Mouse (Mus musculus): Measurements from ENCODE around the gene Scg5. TPM values are rescaled to one million over a fixed set of nuclear protein-coding genes. Genes with fewer than 3 reads are reported as not detected.

Gene Scg5
- polyA plus RNA-seq, 1 experiment from 2014 or later: 2.0 TPM

- 0% methylated on average over 2 of the region's 2 CpGs for WGBS
- H3K4me3 ChIP-seq (ENCODE audit: low read depth, low read length): no peak overlapping the region
- TF ChIP-seq EP300 (IDR thresholded peaks at IDR 0.05): no peak
- TF ChIP-seq CTCF (IDR thresholded peaks at IDR 0.05): peak; percentile 86
- ATAC-seq (no peak), DNase-seq (ENCODE audit: low spot score) (peak; percentile 78)
- H3K27me3 ChIP-seq (replicated peaks; ENCODE audit: insufficient read depth, low read length): no peaks in the 10 kb centered on the region
- no peak overlapping the region for H3K4me2 ChIP-seq (replicated peaks; ENCODE audit: low read depth, low read length)
- no peak overlapping the region for H3K9ac ChIP-seq (replicated peaks; ENCODE audit: low read depth)
- H3K27ac ChIP-seq (ENCODE audit: low read length): no peak overlapping the region
- H3K36me3 ChIP-seq (ENCODE audit: insufficient read depth, low read length): no peaks in the 10 kb centered on the region
- H3K4me1 ChIP-seq (ENCODE audit: insufficient read depth, low read depth, low read length): no peaks in the 10 kb centered on the region; the same call in 1 of the 2 replicates
- H3K9me3 ChIP-seq (ENCODE audit: low read length): no peaks in the 10 kb centered on the region
Observed at GRCm38 (mm10) chr2:113823909-113824308, 5.0 kb downstream of the Scg5 start.

GRCm38 (mm10) chr2:113822367-113822766, 6.6 kb downstream of the Scg5 start:
- no peaks in the 10 kb centered on the region for H3K9me3 ChIP-seq (ENCODE audit: low read length)
- no peaks in the 10 kb centered on the region for H3K27me3 ChIP-seq (replicated peaks; ENCODE audit: insufficient read depth, low read length)
- DNase-seq (ENCODE audit: low spot score): no peak
- TF ChIP-seq CTCF (IDR thresholded peaks at IDR 0.05): no peak
- no peaks in the 10 kb centered on the region for H3K36me3 ChIP-seq (ENCODE audit: insufficient read depth, low read length)
- H3K9ac ChIP-seq (replicated peaks; ENCODE audit: low read depth): no peak overlapping the region
- no peak overlapping the region for H3K4me3 ChIP-seq (ENCODE audit: low read depth, low read length)
- 89% methylated on average over 8 of the region's 8 CpGs for WGBS
- H3K27ac ChIP-seq (ENCODE audit: low read length): no peak overlapping the region
- H3K4me2 ChIP-seq (replicated peaks; ENCODE audit: low read depth, low read length): no peak overlapping the region
- no peaks in the 10 kb centered on the region for H3K4me1 ChIP-seq (ENCODE audit: insufficient read depth, low read depth, low read length)
- ATAC-seq: no peak

GRCm38 (mm10) chr2:113821176-113821734, 7.7 kb downstream of the Scg5 start:
- TF ChIP-seq CTCF (IDR thresholded peaks at IDR 0.05) (no peak), EP300 (IDR thresholded peaks at IDR 0.05) (no peak)
- Histone ChIP-seq H3K4me2 (replicated peaks; ENCODE audit: low read depth, low read length) (no peak overlapping the region), H3K36me3 (ENCODE audit: insufficient read depth, low read length) (no peaks in the 10 kb centered on the region), H3K9ac (replicated peaks; ENCODE audit: low read depth) (no peak overlapping the region), H3K4me1 (ENCODE audit: insufficient read depth, low read depth, low read length) (no peaks in the 10 kb centered on the region), H3K4me3 (ENCODE audit: low read depth, low read length) (no peak overlapping the region), H3K27ac (ENCODE audit: low read length) (no peak overlapping the region), H3K9me3 (ENCODE audit: low read length) (no peaks in the 10 kb centered on the region), H3K27me3 (replicated peaks; ENCODE audit: insufficient read depth, low read length) (no peaks in the 10 kb centered on the region)
- DNase-seq (ENCODE audit: low spot score) (no peak), ATAC-seq (no peak)
- 36% methylated on average over 12 of the region's 12 CpGs for WGBS

GRCm38 (mm10) chr2:113820117-113820516, 8.8 kb downstream of the Scg5 start:
- WGBS: 89% methylated on average over 15 of the region's 15 CpGs
- no peak overlapping the region for H3K27ac ChIP-seq (ENCODE audit: low read length)
- no peak for TF ChIP-seq CTCF (IDR thresholded peaks at IDR 0.05)
- TF ChIP-seq EP300 (IDR thresholded peaks at IDR 0.05): no peak

DNA sequence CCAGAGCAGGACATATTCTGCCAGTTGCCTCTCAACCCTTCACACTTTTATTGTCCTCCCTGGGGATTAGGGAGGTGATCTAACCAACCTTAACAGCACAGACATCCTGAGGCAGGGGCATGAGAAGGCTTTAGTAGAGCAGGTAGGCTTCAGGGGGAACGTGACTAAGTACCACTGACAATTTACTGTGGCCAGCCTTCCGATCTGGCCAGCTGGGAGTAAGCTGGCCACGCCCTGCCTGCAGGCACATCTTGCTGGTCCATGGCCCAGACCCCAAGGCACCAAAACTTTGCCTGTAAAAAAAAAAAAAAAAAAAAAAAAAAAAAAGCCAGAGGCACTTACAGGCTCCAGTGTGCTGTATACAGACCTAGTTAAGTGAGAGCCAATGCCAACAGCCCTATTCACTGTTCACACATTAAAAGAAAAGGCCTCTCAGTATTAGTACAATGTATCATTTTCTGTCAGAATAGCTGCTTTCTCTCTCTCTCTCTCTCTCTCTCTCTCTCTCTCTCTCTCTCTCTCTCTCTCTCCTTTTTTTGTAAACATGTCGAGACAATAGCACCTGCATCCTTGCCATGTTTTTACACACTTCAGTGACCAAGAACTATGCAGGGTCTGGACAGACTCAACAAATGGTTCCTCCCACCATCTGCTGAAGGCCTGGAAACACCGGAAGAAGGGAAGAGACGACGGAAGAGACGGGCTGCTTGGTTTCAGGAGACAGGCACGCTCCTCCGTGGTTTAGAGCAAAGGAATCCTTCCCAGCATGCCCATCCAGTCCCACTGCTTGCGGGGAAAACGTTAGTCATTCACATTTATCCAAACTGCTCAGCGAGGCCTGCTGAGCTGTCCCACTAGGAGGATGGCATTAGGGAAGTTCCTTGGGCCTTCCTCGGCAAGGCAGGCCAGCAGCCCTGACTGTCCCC, 11.0 kb downstream of the Scg5 start:
- no peaks in the 10 kb centered on the region for H3K27me3 ChIP-seq (replicated peaks; ENCODE audit: insufficient read depth, low read length)
- H3K36me3 ChIP-seq (ENCODE audit: insufficient read depth, low read length): no peaks in the 10 kb centered on the region
- no peak for DNase-seq (ENCODE audit: low spot score)
- no peak for ATAC-seq
- H3K4me3 ChIP-seq (ENCODE audit: low read depth, low read length): no peak overlapping the region
- H3K9me3 ChIP-seq (ENCODE audit: low read length): no peaks in the 10 kb centered on the region
- H3K9ac ChIP-seq (replicated peaks; ENCODE audit: low read depth): no peak overlapping the region
- 77% methylated on average over 14 of the region's 14 CpGs for WGBS
- H3K4me2 ChIP-seq (replicated peaks; ENCODE audit: low read depth, low read length): no peak overlapping the region
- TF ChIP-seq EP300 (IDR thresholded peaks at IDR 0.05): no peak
- no peak for TF ChIP-seq CTCF (IDR thresholded peaks at IDR 0.05)
- H3K27ac ChIP-seq (ENCODE audit: low read length): no peak overlapping the region
- no peaks in the 10 kb centered on the region for H3K4me1 ChIP-seq (ENCODE audit: insufficient read depth, low read depth, low read length)

More at GRCm38 (mm10) chr2:113820117-113820516, 8.8 kb downstream of the Scg5 start:
- no peak overlapping the region for H3K4me3 ChIP-seq (ENCODE audit: low read depth, low read length)
- no peaks in the 10 kb centered on the region for H3K36me3 ChIP-seq (ENCODE audit: insufficient read depth, low read length)
- no peak overlapping the region for H3K9ac ChIP-seq (replicated peaks; ENCODE audit: low read depth)
- no peaks in the 10 kb centered on the region for H3K4me1 ChIP-seq (ENCODE audit: insufficient read depth, low read depth, low read length)
- H3K27me3 ChIP-seq (replicated peaks; ENCODE audit: insufficient read depth, low read length): no peaks in the 10 kb centered on the region
- no peaks in the 10 kb centered on the region for H3K9me3 ChIP-seq (ENCODE audit: low read length)
- DNase-seq (ENCODE audit: low spot score) (no peak), ATAC-seq (no peak)
- H3K4me2 ChIP-seq (replicated peaks; ENCODE audit: low read depth, low read length): no peak overlapping the region

GRCm38 (mm10) chr2:113807640-113808039, 21.3 kb downstream of the Scg5 start:
- DNase-seq (ENCODE audit: low spot score) (peak; percentile 71), ATAC-seq (no peak)
- Histone ChIP-seq H3K4me3 (ENCODE audit: low read depth, low read length) (no peak overlapping the region), H3K27ac (ENCODE audit: low read length) (no peak overlapping the region), H3K9ac (replicated peaks; ENCODE audit: low read depth) (no peak overlapping the region), H3K9me3 (ENCODE audit: low read length) (no peaks in the 10 kb centered on the region), H3K27me3 (replicated peaks; ENCODE audit: insufficient read depth, low read length) (no peaks in the 10 kb centered on the region), H3K4me1 (ENCODE audit: insufficient read depth, low read depth, low read length) (no peaks in the 10 kb centered on the region), H3K4me2 (replicated peaks; ENCODE audit: low read depth, low read length) (no peak overlapping the region), H3K36me3 (ENCODE audit: insufficient read depth, low read length) (no peaks in the 10 kb centered on the region)
- WGBS: 22% methylated on average over 9 of the region's 9 CpGs
- TF ChIP-seq EP300 (IDR thresholded peaks at IDR 0.05) (no peak), CTCF (IDR thresholded peaks at IDR 0.05) (peak; percentile 79)

Data from lung, postnatal 0 days (tissue).